Mouse (Mus musculus) left cerebral cortex, postnatal 14 days (tissue): ENCODE results near the gene Ehbp1l1. TPM values are rescaled to one million over a fixed set of nuclear protein-coding genes. Genes with fewer than 3 reads are reported as not detected.

Experiments
- DNase-seq, 2 experiments: peaks; one replicate each; pipeline ENCODE4 v3.0.0; 2021 to 2022; ENCODE audit warnings: low spot score in 2 of 2, mixed read lengths in 1 of 2
- intact Hi-C: fragments of 180-260 bp; cut with DNase I; formaldehyde crosslinking; loops from one replicate; pipeline ENCODE4 v1.15.1; 2025
- total RNA-seq, 2 experiments: library from RNA; stranded (reverse); gene quantifications; 2 replicates each; pipeline ENCODE4 v1.2.3; 2021

Gene Ehbp1l1
- total RNA-seq, 2 experiments from 2014 or later = 36.6 to 37.7 TPM

DNA sequence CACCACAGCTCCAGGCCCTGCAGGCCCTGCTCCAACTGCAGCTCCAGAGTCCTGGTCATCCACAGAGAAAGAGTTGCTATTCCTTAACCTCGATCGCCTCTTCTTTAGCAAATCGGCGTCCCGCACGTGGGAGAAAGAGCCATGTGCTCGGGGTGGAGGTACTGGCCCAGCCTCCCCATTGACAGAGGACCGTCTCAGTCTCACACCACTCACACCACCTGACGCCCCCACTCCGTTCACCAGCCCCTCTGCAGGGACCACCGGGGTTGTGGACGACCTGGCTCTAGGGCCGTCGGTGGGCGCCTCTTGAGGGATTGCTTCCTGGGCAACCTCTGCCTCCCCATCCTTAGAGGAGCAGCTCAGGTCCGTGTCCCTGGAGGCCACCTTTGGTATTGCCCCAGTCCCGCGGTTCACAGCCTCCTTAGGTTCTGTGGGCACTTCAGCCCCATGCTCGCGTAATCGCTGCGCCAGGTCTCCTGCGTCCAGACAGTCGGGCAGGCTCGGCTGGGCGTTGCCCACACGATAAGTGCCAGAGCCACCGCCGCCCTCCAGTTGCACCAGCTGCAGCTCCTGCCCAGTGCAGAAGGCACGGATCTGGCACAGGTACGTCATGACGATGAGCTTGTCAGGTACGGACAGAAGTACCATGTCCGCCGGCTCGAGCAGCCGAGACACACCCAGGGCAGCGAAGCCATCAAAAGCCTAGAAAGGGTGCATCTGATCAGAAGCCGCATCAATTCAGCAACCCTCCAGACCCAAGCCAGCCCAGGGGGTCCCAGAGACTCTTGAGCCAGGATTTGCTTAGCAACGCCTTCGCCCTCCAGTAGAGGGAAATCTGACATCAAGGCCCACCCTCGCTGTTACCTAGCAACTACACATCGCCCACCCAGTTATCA lies 10.1 kb downstream of the Ehbp1l1 start:
- peak in 1 of 2 experiments; percentile 63 for DNase-seq
- intact Hi-C loops = loop anchor here (10.0 kb wide), 1 partner anchor 169 kb away; no protein-coding TSS in a partner anchor

DNA sequence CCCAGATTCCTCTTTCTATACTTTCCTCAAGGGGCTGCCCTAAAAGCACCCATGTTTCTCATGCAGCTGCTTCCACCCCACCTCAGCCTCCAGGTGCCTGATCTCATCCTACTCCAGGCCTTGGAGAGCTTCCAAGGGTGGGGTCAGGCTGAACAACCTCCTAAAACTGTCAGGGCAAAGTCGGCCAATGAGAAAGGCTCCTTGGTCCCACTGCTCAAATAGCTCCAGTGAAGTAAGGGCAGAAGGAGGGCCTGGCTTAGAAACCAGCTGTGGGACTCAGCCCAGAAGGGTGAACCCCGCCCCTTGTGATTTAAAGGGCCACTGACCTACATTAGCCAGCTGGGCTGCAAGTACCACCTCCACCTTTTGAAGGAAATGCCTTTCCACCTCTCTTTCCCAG lies 12.4 kb downstream of the Ehbp1l1 start:
- no peak for DNase-seq
- intact Hi-C loops = loop anchor here (5.0 to 10.0 kb wide), 2 partner anchors 69 to 171 kb away; no protein-coding TSS in a partner anchor

DNA sequence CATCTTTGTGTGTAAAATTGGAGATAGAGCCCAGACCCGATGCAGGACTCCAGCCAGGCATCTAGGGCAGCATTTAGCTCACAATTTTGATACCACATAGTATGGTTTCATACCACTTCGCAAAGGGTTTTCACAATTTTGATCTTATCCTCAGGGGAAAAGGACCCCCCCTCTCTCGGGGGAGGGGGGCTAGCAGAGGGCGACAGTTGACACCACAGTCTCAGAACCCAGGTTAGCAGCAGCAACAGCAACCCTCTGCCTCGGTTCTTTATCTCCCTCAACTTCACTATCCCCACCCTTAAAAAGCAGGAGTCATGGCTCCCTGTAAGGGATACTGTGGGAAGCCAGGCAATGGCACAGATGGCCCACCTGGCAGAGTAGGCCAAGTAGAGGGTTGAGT lies 12.9 kb downstream of the Ehbp1l1 start:
- DNase-seq = no peak
- intact Hi-C loops = loop anchor here (5.0 to 10.0 kb wide), 2 partner anchors 69 to 172 kb away; no protein-coding TSS in a partner anchor

DNA sequence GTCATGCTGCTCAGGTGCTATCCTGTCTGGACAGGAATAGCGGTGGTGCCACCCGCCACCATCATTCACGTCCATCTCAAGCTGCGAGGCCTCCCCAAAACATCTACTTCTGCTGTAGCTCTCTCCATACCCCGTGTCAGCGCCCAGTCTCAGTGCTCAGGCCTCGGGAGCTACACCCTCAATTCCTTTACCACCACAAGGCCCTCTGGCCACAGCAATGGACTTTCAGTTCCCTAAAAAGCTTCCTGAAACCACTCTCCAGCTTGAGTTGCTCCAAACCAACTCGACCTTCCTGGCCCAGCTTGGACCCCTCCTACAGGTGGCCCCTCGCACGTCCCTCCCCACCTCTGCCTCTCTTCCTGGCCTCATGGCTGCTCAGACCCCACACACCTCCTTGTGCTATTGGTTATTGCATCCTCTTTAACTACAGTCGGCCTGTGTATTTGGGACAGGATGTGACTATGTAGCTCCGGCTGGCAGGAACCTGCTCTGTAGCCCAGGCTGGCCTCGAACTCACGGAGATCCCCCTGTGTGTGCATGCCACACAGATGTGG lies 14.1 kb downstream of the Ehbp1l1 start:
- intact Hi-C loops = loop anchor here (5.0 to 10.0 kb wide), 2 partner anchors 70 to 173 kb away; no protein-coding TSS in a partner anchor

DNA sequence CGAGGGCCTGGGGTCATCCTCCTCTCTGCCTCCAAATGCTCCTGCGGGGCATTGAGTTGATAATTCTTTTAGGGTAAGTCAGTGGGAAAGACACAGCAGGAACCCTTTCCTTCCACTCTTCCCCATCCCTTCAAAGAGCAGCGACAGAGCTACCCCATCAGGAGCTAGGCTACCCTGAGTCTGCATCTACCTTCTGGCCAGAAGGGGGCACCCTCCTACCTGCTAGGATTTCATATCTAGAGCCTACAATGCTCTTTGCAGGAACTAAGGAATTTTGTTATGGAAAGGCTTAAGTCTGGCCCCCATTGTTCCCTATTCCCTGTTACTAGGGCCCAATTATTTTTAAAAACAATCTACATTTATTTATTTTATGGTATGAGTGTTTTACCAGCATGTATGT lies 14.9 kb downstream of the Ehbp1l1 start:
- peak; percentile 82 to 83 for DNase-seq
- intact Hi-C loops = loop anchor here (5.0 to 10.0 kb wide), 2 partner anchors 71 to 174 kb away; no protein-coding TSS in a partner anchor

More for the DNA sequence above, 14.1 kb downstream of the Ehbp1l1 start:
- no peak for DNase-seq

DNA sequence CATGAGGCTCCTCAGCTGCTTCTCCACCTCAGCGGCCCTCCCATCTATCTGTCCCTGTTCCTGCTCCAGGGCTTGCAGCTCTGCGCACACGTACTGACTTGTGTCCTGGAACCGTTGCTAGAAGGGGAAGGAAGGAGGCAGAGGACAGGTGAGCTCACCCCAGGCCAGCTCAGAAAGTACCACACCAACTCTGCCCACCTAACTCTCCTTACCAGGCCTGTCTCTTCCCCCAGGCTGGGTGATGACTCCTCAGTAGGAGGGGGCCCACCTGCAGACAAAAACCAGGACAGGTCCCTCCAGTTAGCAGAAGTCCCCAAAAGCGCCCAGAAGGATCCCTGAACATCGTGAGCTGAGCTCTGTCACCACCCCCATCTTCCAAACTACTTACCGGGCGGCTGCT lies 15.5 kb downstream of the Ehbp1l1 start:
- intact Hi-C loops = loop anchor here (5.0 to 10.0 kb wide), 2 partner anchors 72 to 174 kb away; no protein-coding TSS in a partner anchor
- DNase-seq = no peak

DNA sequence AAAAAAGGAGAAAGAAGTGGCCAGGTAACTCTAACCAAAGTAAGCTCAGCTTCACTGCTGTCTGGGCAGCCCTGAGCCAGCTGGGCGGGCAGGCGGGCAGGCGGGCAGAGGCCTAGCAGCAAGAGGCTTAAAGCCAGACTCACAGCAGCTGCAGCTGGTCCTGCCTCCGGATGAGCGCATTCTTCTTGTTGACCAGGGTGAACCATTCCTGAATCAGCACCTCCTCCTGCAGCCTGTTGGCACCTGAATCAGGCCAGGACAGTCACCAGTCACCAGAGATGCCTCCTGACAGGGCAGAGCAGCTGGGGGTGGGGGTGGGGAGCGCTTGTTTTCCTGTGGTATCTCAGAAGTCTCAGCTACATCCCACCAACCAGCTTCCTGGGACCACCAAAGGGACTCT lies 16.0 kb downstream of the Ehbp1l1 start:
- intact Hi-C loops = loop anchor here (5.0 to 10.0 kb wide), 2 partner anchors 72 to 175 kb away; no protein-coding TSS in a partner anchor
- no peak for DNase-seq

DNA sequence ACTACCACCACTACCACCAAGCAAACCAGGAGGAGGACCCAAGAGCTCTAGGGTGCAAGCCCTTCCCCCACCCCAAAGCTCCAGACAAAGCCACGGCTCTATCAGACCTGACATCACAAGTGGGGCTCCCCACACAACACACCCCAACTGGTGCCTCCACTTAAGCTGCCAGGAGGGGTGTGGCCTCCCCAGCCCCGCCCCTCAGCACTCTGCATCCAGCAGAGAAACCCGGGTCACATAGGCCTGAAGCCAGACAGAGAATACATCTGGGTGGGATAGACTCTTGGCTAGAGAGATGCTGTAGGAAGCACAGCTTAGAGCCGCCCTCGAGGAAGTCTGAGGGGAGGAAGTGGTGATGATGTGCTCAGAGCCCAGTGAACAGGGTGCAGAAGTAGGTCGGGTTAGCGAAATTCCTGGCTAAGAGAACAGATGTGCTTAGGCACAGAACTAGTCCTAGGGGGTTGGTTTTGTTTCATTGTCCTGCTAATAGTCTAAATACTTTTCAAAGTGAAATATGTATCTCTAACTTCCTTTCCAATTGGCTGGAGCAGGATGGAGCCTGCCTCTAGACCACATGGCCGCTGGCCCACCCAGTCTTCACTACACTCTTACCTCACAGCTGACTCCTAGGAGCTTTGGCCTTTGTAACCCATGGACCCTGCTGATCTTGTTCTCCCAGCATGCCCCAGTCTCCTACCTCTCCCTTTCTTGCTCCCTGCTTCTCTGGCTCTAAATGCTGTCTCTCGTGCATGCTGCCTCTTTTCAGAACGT lies 21.1 kb downstream of the Ehbp1l1 start:
- intact Hi-C loops = no loop called here
- no peak for DNase-seq

DNA sequence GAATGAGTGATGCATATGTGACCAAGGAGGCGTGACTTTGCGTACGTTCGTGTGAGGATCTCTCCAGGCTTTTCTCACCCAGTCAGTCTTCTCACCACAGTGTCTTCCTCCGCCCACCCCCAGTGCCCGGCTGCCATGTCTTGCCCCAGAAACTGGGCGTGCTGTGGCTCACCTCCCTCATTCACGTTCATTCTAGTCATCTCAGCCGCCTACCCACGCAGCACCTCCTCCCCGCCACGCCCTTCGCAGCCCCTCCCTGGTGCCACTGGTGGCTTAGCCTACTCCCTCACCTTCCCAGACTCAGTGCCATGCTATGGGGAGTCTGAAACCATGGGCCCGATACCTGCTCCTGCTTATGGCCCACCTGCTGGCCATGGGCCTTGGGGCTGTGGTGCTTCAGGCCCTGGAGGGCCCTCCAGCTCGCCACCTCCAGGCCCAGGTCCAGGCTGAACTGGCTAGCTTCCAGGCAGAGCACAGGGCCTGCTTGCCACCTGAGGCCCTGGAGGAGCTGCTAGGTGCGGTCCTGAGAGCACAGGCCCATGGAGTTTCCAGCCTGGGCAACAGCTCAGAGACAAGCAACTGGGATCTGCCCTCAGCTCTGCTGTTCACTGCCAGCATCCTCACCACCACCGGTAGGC lies 21.8 kb downstream of the Ehbp1l1 start, which contains the start of gene Kcnk7:
Gene Kcnk7 (plus strand): TSS at position 205 of the 638 bp plus-strand sequence.
- intact Hi-C loops = no loop called here
- DNase-seq = no peak

DNA sequence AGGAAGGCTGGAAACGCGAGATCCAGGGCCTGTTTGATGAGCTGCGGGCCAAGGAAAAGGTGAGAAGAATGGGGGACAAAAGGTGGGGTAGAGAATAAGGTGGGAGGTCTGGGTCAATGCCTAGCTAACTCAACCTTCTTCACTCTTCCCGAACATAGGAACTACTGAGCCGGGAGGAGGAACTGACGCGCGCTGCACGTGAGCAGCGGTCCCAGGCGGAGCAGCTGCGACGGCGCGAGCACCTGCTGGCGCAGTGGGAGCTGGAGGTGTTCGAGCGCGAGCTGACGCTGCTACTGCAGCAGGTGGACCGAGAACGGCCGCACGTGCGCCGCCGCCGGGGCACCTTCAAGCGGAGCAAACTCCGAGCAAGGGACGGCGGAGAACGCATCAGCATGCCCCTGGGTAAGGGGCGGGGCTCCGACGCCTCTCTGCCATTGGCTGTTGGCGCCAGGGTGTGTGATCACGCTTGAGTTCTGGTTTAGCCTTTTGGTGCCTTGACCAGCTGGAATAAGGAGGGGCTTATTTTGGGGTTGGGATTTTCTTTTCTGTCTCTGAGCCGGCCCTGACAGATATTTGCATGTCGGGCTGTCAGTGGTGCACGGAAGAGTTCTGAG lies 30.2 kb downstream of the Ehbp1l1 start:
- intact Hi-C loops = no loop called here
- no peak for DNase-seq

DNA sequence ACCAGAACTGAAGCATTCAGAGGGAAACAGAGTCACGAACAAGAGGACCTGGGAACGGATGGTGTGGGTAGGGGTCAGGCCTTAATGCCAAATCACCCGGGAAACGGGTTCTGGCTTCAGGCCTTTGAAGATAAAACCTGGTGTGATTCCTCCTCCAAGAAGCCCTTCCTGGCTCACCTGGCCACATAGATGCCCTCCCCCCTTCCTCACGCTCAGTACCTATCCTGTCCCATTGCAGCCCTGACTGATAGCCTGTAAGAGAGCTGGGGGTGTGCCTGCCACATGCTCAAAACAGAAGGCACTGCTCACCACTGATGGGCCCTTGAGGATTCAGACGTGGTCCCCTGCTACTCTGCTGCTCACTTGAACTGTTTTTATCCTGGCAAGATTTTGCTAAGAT lies 32.3 kb downstream of the Ehbp1l1 start:
- DNase-seq = no peak
- intact Hi-C loops = no loop called here

DNA sequence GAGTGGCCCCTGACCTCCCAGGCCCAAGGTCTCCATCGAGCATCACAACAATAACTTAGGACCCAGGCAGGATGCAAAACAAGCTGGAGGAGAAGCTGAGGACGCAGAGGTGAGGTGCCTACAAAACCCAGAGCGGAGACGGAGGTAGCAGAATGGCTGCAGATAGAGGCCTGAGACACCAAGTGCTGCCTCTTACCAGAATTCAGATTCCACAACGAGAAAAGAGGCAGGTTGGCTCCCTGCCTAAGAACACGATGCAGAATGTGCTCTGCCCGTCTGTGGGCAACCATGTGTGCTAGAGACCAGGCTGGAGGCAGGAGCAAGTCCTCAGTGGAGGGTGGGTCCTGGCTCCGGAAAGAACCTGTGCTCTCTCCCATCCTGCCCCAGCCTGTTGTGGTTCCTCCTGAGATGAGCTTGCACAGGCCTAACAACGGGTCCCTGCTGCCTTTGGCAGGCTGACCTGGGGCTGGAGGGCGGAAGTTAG lies 33.2 kb downstream of the Ehbp1l1 start:
- intact Hi-C loops = loop anchor here (1.0 kb wide), 1 partner anchor 35 kb away; no protein-coding TSS in a partner anchor
- DNase-seq = no peak

DNA sequence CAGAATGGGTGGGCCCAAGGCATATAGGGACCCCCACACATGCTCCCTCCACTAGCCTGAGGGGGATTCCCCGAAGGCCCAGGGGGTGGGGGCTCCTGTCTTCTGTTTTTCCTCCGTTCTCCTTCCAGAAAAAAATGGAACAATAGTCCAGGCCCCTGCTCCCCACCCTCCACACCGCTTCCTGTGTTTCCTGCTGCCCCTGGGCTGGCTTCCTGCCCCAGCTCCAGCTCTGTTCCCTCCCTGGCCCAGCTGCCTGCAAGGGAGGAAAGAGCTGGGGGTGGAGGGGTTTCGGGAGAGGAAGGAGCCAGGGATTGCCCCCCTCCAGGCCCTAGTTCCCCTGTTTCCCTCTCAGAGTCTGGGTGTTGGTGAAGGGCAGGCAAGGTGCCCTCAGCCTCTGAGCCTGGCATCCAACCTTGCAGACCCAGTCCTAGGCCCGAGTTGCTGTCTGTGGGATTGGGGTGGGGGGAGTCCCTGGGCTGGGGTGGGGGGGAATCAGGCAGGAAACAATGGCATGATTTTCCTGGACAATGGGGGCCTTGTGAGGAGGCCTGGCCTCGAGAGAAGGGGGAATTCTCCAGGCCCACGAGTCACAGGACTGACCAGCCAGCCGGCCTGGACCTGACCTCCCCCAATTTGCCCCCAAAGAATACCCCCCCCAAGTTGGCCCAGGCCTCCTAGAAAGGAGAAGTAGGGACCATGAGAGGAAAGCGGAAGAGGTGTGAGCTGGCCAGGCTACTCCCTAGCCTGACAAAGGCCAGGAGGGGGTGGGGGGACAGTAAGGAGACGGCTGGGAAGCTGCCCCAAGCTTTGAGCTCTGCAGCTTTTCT lies 33.8 kb downstream of the Ehbp1l1 start:
- intact Hi-C loops = loop anchor here (1.0 kb wide), 1 partner anchor 36 kb away; no protein-coding TSS in a partner anchor
- no peak for DNase-seq

DNA sequence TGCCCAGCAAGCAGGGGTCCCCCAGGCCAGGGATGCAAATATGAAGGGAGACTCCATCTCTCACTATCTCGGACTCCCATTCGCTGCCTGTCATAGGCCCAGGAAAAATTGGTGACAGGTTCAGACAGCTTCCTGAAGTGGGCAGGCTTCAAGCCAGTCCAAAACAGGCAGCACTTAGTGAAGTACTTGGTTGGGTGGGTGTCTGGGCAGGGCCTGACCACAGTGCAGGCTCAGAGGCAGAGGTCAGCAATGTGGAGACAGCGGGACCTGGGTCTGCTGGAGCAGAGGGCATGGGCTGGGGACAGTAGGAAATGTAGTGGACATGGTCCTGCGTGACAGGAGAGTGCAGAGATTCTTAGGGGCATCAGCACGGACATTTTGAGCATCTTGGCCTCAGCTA lies 34.5 kb downstream of the Ehbp1l1 start:
- intact Hi-C loops = no loop called here

DNA sequence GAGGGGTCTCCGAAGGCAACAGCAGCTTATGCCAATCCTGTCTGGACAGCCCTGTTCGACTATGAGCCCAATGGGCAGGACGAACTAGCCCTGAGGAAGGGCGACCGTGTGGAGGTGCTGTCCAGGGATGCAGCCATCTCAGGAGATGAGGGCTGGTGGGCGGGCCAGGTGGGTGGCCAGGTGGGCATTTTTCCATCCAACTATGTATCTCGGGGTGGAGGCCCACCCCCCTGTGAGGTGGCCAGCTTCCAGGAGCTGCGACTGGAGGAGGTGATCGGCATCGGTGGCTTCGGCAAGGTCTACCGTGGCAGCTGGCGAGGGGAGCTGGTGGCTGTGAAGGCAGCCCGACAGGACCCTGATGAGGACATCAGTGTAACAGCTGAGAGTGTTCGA lies 35.8 kb downstream of the Ehbp1l1 start:
- intact Hi-C loops = no loop called here
- no peak for DNase-seq

More for the DNA sequence above, 34.5 kb downstream of the Ehbp1l1 start:
- DNase-seq = no peak

DNA sequence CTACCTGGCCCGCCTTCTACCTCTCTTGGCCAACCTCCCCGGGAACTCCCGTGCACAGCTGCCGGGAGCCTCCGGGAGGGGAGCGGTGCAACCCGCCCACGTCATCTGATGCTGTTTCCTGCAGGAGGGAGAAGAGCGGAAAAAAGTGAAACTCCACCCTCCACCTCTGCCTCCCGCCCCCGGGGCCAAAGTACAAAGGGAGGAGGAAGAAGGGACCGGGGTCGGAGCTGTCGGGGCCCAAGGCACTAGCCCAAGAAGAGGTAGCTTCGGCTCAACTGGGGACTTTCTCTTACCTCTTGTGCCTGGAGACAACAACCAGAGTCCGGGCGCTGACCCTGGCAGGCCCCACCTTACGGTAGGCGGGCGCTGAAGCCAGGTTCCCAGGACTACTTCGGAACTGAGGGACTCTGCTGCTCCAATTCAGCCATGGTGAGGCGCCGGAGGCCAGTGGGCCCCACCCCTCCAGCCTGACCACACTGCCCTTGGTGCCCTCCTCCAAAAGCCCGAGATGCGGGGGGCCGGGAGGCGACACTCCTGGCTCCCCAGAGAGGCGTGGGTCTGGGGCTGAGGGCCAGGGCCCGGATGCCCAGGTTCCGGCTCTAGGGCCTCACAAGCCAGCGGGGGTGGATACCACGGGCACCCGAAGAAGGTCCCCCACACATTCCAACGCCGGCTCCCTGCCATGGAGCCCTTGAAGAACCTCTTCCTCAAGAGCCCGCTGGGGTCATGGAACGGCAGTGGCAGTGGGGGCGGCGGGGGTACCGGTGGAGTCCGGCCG lies 36.4 kb downstream of the Ehbp1l1 start:
- intact Hi-C loops = no loop called here
- peak; percentile 65 to 77 for DNase-seq

DNA sequence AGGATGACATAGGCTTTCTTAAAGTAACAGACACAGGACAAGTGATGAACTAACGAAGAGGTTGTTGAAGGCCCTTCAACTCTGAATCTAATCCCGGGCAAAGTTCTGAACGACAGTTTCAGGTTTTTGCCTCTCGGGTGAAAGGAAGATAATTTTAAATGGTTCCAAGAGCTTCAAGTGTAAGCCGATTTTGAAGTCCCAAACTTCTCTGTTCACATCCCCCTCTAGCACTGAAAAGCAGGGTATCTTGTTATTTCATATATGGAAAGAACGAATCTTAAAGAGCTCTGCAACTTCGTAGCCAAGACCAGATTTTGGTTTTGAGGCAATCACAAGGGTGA lies 37.1 kb downstream of the Ehbp1l1 start:
- no peak for DNase-seq
- intact Hi-C loops = no loop called here
